Comparison of ENCODE assay signal across 20 mouse cellular contexts in genomic region chr8:48146449-48146848, GRCm38 (mm10). TPM values are rescaled to one million over a fixed set of nuclear protein-coding genes. Genes with fewer than 3 reads are reported as not detected.
DNase-seq lines count a peak whose midpoint lies in the region; ATAC-seq lines count a peak whose summit lies in the region.
"Had no signal": no experiment of that assay in that cellular context is flagged by ENCODE, and none has a peak within 500 bp of the region (broad histone marks: within the 10 kb centered on the region; RNA-seq: fewer than 3 reads in every experiment).

No protein-coding gene starts in this region.

- ATAC-seq in frontal cortex, adult (ENCODE audit: low TSS enrichment): peak; percentile 98
- no peak for ATAC-seq in erythroblast, adult 5-6 weeks (replicated peaks; ENCODE audit: low FRiP score, poor library complexity, severe bottlenecking)
- ATAC-seq: activated CD4-positive, CD25-positive, alpha-beta regulatory T cell, adult 4 months; hindbrain, postnatal 0 days; liver, postnatal 0 days; Patski had no signal

- DNase-seq in frontal cortex, postnatal 25 days (ENCODE audit: low spot score in 2 of 2): no peak
- DNase-seq in right cerebral cortex, adult 2 months (ENCODE audit: low spot score in 2 of 2): peak; percentile 36 to 37
- no peak for DNase-seq in right cerebral cortex, postnatal 4 days
- peak; percentile 23 to 39 for DNase-seq in layer of hippocampus, postnatal 14 days (ENCODE audit: low spot score in 2 of 2)
- no peak for DNase-seq in adipocyte (ENCODE audit: low spot score)
- DNase-seq: adrenal gland, postnatal 36 days; B cell, adult 2 months; cerebellum, adult 9-11 months; heart, postnatal 4 days; kidney, adult 11 months; kidney, postnatal 10 days; liver; liver, postnatal 0 days; lung, postnatal 36 days; thymus, adult 18-20 months had no signal

RNA-seq across cellular contexts. Expression of gene Dctd, which starts 47.6 kb away (rescaled TPM):
- total RNA-seq in layer of hippocampus, postnatal 14 days (2021): 1 to 10 TPM; 5.3 to 6.9 TPM
- 1.3 and 7.3 TPM in 2 replicates for total RNA-seq in erythroblast, adult 5-6 weeks (2015; ENCODE audit: low replicate concordance)
- 1.8 and 3.8 TPM in 2 replicates for total RNA-seq in erythroblast, adult 5-6 weeks (2017; ENCODE audit: low replicate concordance)

Comparison
In these comparisons a context has a peak if more than half of its experiments do, and no peak if none do; other contexts are left out.
1. DNase-seq: peak in right cerebral cortex, adult 2 months (2 of 2) and layer of hippocampus, postnatal 14 days (2 of 2); none in frontal cortex, postnatal 25 days (0 of 2), right cerebral cortex, postnatal 4 days (single experiment) and adipocyte (single experiment).